Mouse (Mus musculus) v-Abl transformed pro-B cells (cell line): ENCODE data around the gene Dock1.

Experiments
- in situ Hi-C, 2 experiments: fragments of 400-800 bp; cut with MboI; formaldehyde crosslinking; loops; one replicate each; pipeline ENCODE4 v1.15.1; 2025; ENCODE audit not compliant: unreplicated experiment in 2 of 2

Gene Dock1

GRCm38 (mm10) chr7:135110307-135110706, 439.9 kb downstream of the Dock1 start:
- in situ Hi-C loops, result no loop called here

- in situ Hi-C loops, result no loop called here
These were observed 455.0 kb downstream of the Dock1 start for GRCm38 (mm10) chr7:135125296-135126065.

GRCm38 (mm10) chr7:135132461-135132860, 462.0 kb downstream of the Dock1 start:
- in situ Hi-C loops, result no loop called here

- in situ Hi-C loops, result no loop called here
These were observed 464.2 kb downstream of the Dock1 start for GRCm38 (mm10) chr7:135134619-135135018.

GRCm38 (mm10) chr7:135139153-135139612, 468.7 kb downstream of the Dock1 start:
- in situ Hi-C loops, result no loop called here

GRCm38 (mm10) chr7:135144731-135145130, 474.3 kb downstream of the Dock1 start:
- in situ Hi-C loops, result no loop called here

- in situ Hi-C loops, result no loop called here
These were observed 480.5 kb downstream of the Dock1 start for GRCm38 (mm10) chr7:135150926-135151325.

- in situ Hi-C loops, result no loop called here
These were observed 487.1 kb downstream of the Dock1 start for GRCm38 (mm10) chr7:135157571-135157970.

- in situ Hi-C loops, result no loop called here
These were observed 487.9 kb downstream of the Dock1 start for GRCm38 (mm10) chr7:135158381-135158780.

- in situ Hi-C loops, result no loop called here
These were observed 489.2 kb downstream of the Dock1 start for GRCm38 (mm10) chr7:135159606-135160005.

GRCm38 (mm10) chr7:135165155-135165554, 494.7 kb downstream of the Dock1 start:
- in situ Hi-C loops, result no loop called here

- in situ Hi-C loops, result no loop called here
These were observed 499.5 kb downstream of the Dock1 start for GRCm38 (mm10) chr7:135169936-135170335.

GRCm38 (mm10) chr7:135172219-135172618, 501.8 kb downstream of the Dock1 start:
- in situ Hi-C loops, result no loop called here

GRCm38 (mm10) chr7:135194190-135194589, 523.7 kb downstream of the Dock1 start:
- in situ Hi-C loops, result no loop called here

- in situ Hi-C loops, result no loop called here
These were observed 525.2 kb downstream of the Dock1 start for GRCm38 (mm10) chr7:135195631-135196030.

- in situ Hi-C loops, result no loop called here
These were observed 526.4 kb downstream of the Dock1 start for GRCm38 (mm10) chr7:135196828-135197227.

GRCm38 (mm10) chr7:135203920-135204319, 533.5 kb downstream of the Dock1 start:
- in situ Hi-C loops, result no loop called here

GRCm38 (mm10) chr7:135205111-135205510, 534.7 kb downstream of the Dock1 start:
- in situ Hi-C loops, result no loop called here

- in situ Hi-C loops, result no loop called here
These were observed 538.6 kb downstream of the Dock1 start for GRCm38 (mm10) chr7:135208947-135209567.

GRCm38 (mm10) chr7:135210296-135210695, 539.8 kb downstream of the Dock1 start:
- in situ Hi-C loops, result no loop called here

- in situ Hi-C loops, result no loop called here
These were observed 540.4 kb downstream of the Dock1 start for GRCm38 (mm10) chr7:135210831-135211230.

- in situ Hi-C loops, result no loop called here
These were observed 542.1 kb downstream of the Dock1 start for GRCm38 (mm10) chr7:135212505-135212904.
